Comparison of ENCODE assay signal across 25 mouse cellular contexts in the genomic region with DNA sequence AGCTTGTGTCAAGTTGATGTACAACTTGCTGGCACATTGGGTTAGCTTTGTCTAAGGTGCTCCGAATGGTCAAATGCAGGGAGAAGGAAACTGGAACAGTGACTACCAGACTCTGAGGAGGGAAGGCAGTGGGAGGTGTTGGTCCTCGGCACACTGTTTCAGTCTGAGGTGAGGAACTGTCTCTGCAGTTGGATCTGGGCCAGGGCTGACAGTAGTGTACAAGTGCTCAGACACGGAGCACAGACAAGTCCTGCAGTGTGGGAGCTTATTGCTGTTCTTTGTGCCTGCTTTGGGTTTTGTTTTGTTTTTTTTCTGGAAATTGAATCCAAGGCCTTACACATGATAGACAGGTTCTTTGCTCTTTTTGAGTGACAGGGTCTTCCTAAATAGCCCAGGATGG. TPM values are rescaled to one million over a fixed set of nuclear protein-coding genes. Genes with fewer than 3 reads are reported as not detected.
DNase-seq lines count a peak whose midpoint lies in the region; ATAC-seq and TF ChIP-seq lines count a peak whose summit lies in the region.
"Had no signal": no experiment of that assay in that cellular context is flagged by ENCODE, and none has a peak within 500 bp of the region (broad histone marks: within the 10 kb centered on the region; RNA-seq: fewer than 3 reads in every experiment).

No protein-coding gene starts in this region.

- no peak for TF ChIP-seq EP300 in MEL (IDR thresholded peaks at IDR 0.05; ENCODE audit: low read depth in 1 of 2, low read length in 2 of 2)

- DNase-seq in frontal cortex, postnatal 36 days (ENCODE audit: low spot score in 2 of 2), result no peak
- peak; percentile 25 to 47 for DNase-seq in kidney, postnatal 25 days
- no peak for DNase-seq in kidney, postnatal 4 days
- DNase-seq in MEL (ENCODE audit: low read depth, low spot score), result peak; percentile 86
- DNase-seq in testis, postnatal 10 days (ENCODE audit: low spot score), result peak; percentile 63
- DNase-seq in cerebellum, adult 11 months, result no peak
- DNase-seq: adrenal gland, adult 2 months; adrenal gland, postnatal 10 days; adrenal gland, postnatal 25 days; B cell, adult 2 months; cerebellum, adult 11-12 months; cerebellum, adult 2 months; cerebellum, adult 9-10 months had no signal

- no peak for TF ChIP-seq POLR2A in MEL (IDR thresholded peaks at IDR 0.05; ENCODE audit: control insufficient read depth in 1 of 2, insufficient read depth in 1 of 2, low read depth in 1 of 2, low read length in 2 of 2, poor library complexity in 1 of 2)

- no peak for TF ChIP-seq RAD21 in MEL (IDR thresholded peaks at IDR 0.05; ENCODE audit: low read depth, low read length)

- H3K9me3 ChIP-seq in MEL (replicated peaks; ENCODE audit: insufficient read depth, low read length), result no peaks in the 10 kb centered on the region
- H3K9me3 ChIP-seq: embryonic facial prominence, embryonic 13.5 days; embryonic facial prominence, embryonic 15.5 days; forebrain, embryonic 10.5 days; forebrain, embryonic 12.5 days; G1E had no signal

- H3K27me3 ChIP-seq in MEL (ENCODE audit: control insufficient read depth in 1 of 2, insufficient read depth in 2 of 2, low read length in 2 of 2), result no peaks in the 10 kb centered on the region
- H3K27me3 ChIP-seq: embryonic facial prominence, embryonic 15.5 days; forebrain, embryonic 12.5 days had no signal

- peaks cover 20 to 30% of the 10 kb centered on the region in 2 experiments for H3K4me1 ChIP-seq in MEL (ENCODE audit: control insufficient read depth in 1 of 2, insufficient read depth in 2 of 2, low read length in 2 of 2)

- H3K4me3 ChIP-seq in MEL (ENCODE audit: control insufficient read depth in 1 of 2, insufficient read depth in 1 of 2, low read depth in 2 of 2, low read length in 2 of 2), result no peak overlapping the region; a peak in 1 of 4 replicates
- H3K4me3 ChIP-seq: embryonic facial prominence, embryonic 13.5 days; embryonic facial prominence, embryonic 15.5 days; erythroblast, embryonic 14.5 days; forebrain, embryonic 10.5 days; forebrain, embryonic 12.5 days had no signal

- no peak overlapping the region for H3K27ac ChIP-seq in MEL (ENCODE audit: control insufficient read depth, low read depth, low read length)
- H3K27ac ChIP-seq: embryonic facial prominence, embryonic 13.5 days; embryonic facial prominence, embryonic 15.5 days; forebrain, embryonic 10.5 days; forebrain, embryonic 12.5 days had no signal

- no peak overlapping the region for H3K9ac ChIP-seq in MEL (ENCODE audit: control insufficient read depth, low read depth, low read length, poor library complexity, severe bottlenecking)
- H3K9ac ChIP-seq: embryonic facial prominence, embryonic 13.5 days; embryonic facial prominence, embryonic 15.5 days; forebrain, embryonic 12.5 days had no signal

- ATAC-seq in frontal cortex, adult (ENCODE audit: low TSS enrichment), result peak; percentile 28
- ATAC-seq in granulocyte monocyte progenitor cell, adult 5-6 weeks (replicated peaks; ENCODE audit: poor library complexity, severe bottlenecking), result no peak
- ATAC-seq: CD4-positive, CD25-positive, alpha-beta regulatory T cell, adult 4 months; forebrain, embryonic 14.5 days; forebrain, embryonic 16.5 days had no signal

- H3K36me3 ChIP-seq in MEL (ENCODE audit: control insufficient read depth in 1 of 2, insufficient read depth in 2 of 2, low read length in 2 of 2), result peaks cover 0 to 28% of the 10 kb centered on the region in 2 experiments; a peak in 2 of 4 replicates
- H3K36me3 ChIP-seq: embryonic facial prominence, embryonic 13.5 days; embryonic facial prominence, embryonic 15.5 days; forebrain, embryonic 10.5 days; forebrain, embryonic 12.5 days; G1E had no signal

- TF ChIP-seq CTCF in MEL (IDR thresholded peaks at IDR 0.05 in 2 of 3, conservative IDR thresholded peaks at IDR 0.05 in 1 of 3; ENCODE audit: control insufficient read depth in 1 of 3, insufficient read depth in 1 of 3, low read depth in 2 of 3, low read length in 3 of 3, poor library complexity in 1 of 3, severe bottlenecking in 1 of 3), result no peak

- H3K79me2 ChIP-seq in MEL (ENCODE audit: control insufficient read depth, insufficient read depth, low read length, poor library complexity), result peaks cover 12% of the 10 kb centered on the region

TF ChIP-seq in MEL, 35 proteins besides CTCF, POLR2A, EP300 and RAD21:
- no peak for TF ChIP-seq TBP (IDR thresholded peaks at IDR 0.05; ENCODE audit: low read depth, low read length)
- no peak for TF ChIP-seq CHD2 (IDR thresholded peaks at IDR 0.05; ENCODE audit: low read length)
- no peak for TF ChIP-seq USF1 (IDR thresholded peaks at IDR 0.05; ENCODE audit: low read depth, low read length)
- no peak for TF ChIP-seq JUND (IDR thresholded peaks at IDR 0.05; ENCODE audit: low read depth, low read length)
- TF ChIP-seq TAL1 (IDR thresholded peaks at IDR 0.05; ENCODE audit: low read length), result no peak
- TF ChIP-seq HCFC1 (IDR thresholded peaks at IDR 0.05; ENCODE audit: low read depth, low read length), result no peak
- no peak for TF ChIP-seq MAX (IDR thresholded peaks at IDR 0.05; ENCODE audit: low read length)
- no peak for TF ChIP-seq SIN3A (IDR thresholded peaks at IDR 0.05; ENCODE audit: low read length)
- no peak for TF ChIP-seq MYB (IDR thresholded peaks at IDR 0.05; ENCODE audit: low read depth, low read length)
- TF ChIP-seq E2F4 (IDR thresholded peaks at IDR 0.05; ENCODE audit: borderline replicate concordance, low read depth, low read length), result no peak
- TF ChIP-seq BHLHE40 (IDR thresholded peaks at IDR 0.05; ENCODE audit: borderline replicate concordance, low read depth, low read length), result no peak
- no peak for TF ChIP-seq GABPA (IDR thresholded peaks at IDR 0.05; ENCODE audit: low read depth, low read length)
- TF ChIP-seq USF2 (IDR thresholded peaks at IDR 0.05; ENCODE audit: borderline replicate concordance in 1 of 2, insufficient read depth in 1 of 2, low read depth in 1 of 2, low read length in 2 of 2), result no peak
- TF ChIP-seq NRF1 (IDR thresholded peaks at IDR 0.05; ENCODE audit: insufficient read depth, low read depth, low read length, poor library complexity, severe bottlenecking), result no peak
- no peak for TF ChIP-seq SMC3 (IDR thresholded peaks at IDR 0.05; ENCODE audit: low read depth, low read length)
- no peak for TF ChIP-seq ZNF384 (IDR thresholded peaks at IDR 0.05; ENCODE audit: low read depth, low read length)
- no peak for TF ChIP-seq ETS1 (IDR thresholded peaks at IDR 0.05; ENCODE audit: low read depth, low read length)
- no peak for TF ChIP-seq NELFE (IDR thresholded peaks at IDR 0.05; ENCODE audit: low read depth, low read length)

RNA-seq across cellular contexts. Expression of a gene that starts 3.6 kb away (rescaled TPM):
- 55.1 and 60.1 TPM in 2 replicates for total RNA-seq in MEL (2012; rRNA removed)
- polyA plus RNA-seq in MEL (2012; ENCODE audit: insufficient read depth in 1 of 2, insufficient read length in 2 of 2, low read depth in 1 of 2, low replicate concordance in 2 of 2, missing spikeins in 1 of 2), result 10 to 100 TPM in 1 of 2 experiments, not detected in 1; 79.3 TPM
- 44.9 and 46.4 TPM in 2 replicates for total RNA-seq in granulocyte monocyte progenitor cell, adult 5-6 weeks (2014; fragmentation: Nextera tagmentation)
- total RNA-seq in granulocyte monocyte progenitor cell, adult 5-6 weeks (2017), result 23.4 and 35.8 TPM in 2 replicates

RNA-seq across cellular contexts. Expression of a gene that starts 35.1 kb away (rescaled TPM):
- total RNA-seq in MEL (2012; rRNA removed), result not detected in 2 replicates
- under 1 TPM in 1 of 2 experiments, not detected in 1; 0.03 TPM for polyA plus RNA-seq in MEL (2012; ENCODE audit: insufficient read depth in 1 of 2, insufficient read length in 2 of 2, low read depth in 1 of 2, low replicate concordance in 2 of 2, missing spikeins in 1 of 2)
- total RNA-seq in granulocyte monocyte progenitor cell, adult 5-6 weeks (2014; fragmentation: Nextera tagmentation), result 0.70 and 2.1 TPM in 2 replicates
- total RNA-seq in granulocyte monocyte progenitor cell, adult 5-6 weeks (2017), result 1.4 and 2.7 TPM in 2 replicates
- total RNA-seq: CH12.LX had no signal

Comparison
In these comparisons a context has a peak if more than half of its experiments do, and no peak if none do; other contexts are left out.
1. DNase-seq: peak in kidney, postnatal 25 days (2 of 2), MEL (single experiment) and testis, postnatal 10 days (single experiment); none in frontal cortex, postnatal 36 days (0 of 2), kidney, postnatal 4 days (0 of 2) and cerebellum, adult 11 months (single experiment).